Mouse (Mus musculus) erythroblast, embryonic 14.5 days (primary cell): ENCODE results near the gene Atad2b.

ENCODE experiments used
- GATA1 ChIP-seq: IDR thresholded peaks from 2 replicates; pipeline ENCODE4 v1.6.1; 2012; ENCODE audit warnings: low read length, inconsistent platforms, mixed read lengths
- TAL1 ChIP-seq: IDR thresholded peaks from 3 replicates; pipeline ENCODE4 v1.6.1; 2012; ENCODE audit warnings: low read length, inconsistent platforms, mixed read lengths

DNA sequence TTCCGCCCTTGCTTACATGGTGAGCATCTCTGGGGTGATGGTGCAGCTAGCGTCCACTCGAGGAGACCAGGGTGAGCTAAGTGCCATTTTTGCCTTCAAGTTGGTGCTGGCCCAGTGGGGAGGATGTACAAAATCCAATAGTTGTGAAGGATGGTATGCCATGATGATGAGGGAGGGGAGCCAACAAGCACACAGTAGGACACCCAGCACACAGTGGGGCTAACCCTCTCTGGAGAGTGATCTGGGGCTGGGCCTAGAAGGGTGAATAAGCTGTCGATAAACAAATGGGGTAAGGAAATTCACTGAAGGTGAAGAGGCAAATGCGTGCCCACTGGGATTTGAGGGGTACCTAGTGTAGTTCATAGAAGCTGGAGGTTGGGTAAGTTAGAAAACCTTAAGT is 167.6 kb downstream of the Atad2b start:
- no peak for TF ChIP-seq TAL1
- TF ChIP-seq GATA1: no peak
